Mouse (Mus musculus) mouse embryonic stem cell (cell line): ENCODE measurements at regions not wholly inside any gene's neighbourhood (a gene's known extent, or its start where the extent isn't known, plus 50 kb on each side); places are given as distances from the start of the nearest gene placed in this dataset.

Source experiments
- in situ Hi-C, 2 experiments: fragments of 300-500 bp; cut with MboI; formaldehyde crosslinking; loops; 1 replicate in 1 of 2; 3 replicates in 1 of 2; pipeline ENCODE4 v1.14.3; 2019 to 2020; ENCODE audit warnings: low sequenced_read_pairs in 2 of 2, low pct_unique_long_range_greater_than_20kb in 1 of 2, mixed read lengths in 1 of 2; ENCODE audit not compliant: unreplicated experiment in 1 of 2

- in situ Hi-C loops = no loop called here
Measured at GRCm38 (mm10) chr12:92302951-92303591, 454.1 kb upstream of the Sel1l start.

DNA sequence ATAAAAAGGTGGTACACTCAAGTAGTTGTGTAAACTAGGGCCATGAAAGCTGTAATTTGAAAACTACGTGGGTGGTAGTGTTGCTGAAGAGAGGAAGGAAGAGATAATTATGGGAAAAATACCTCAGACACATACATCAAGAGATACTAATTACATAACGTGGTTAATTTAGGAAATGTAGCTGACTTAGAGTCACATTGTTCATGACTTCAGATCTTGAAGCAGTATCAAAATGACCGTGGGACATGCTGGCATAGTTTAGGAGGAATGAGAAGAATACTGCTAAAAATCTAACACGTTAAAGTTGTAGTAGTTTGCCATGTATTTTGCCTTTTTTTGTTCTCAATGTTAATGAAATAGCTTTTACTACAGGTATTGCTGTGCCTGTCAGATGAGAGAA lies 445.9 kb upstream of the Sel1l start:
- in situ Hi-C loops = no loop called here

DNA sequence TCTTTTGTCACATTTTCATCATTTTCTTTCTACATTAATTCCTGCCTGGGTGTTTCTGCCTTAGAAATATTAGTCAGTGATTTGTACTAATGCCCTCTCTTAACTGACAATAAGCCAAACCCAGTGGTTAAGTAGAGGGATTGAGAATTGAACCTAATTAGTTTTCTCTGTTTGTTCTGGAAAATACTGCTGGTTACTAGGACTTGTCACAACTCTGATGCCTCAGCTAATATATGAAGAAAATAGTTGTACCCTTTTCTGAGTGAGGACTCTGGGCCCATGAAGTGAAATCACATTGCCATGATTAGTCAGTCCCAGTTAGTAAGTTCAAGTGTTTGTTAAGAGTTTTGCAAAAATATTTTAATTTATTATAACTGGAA lies 444.4 kb upstream of the Sel1l start:
- in situ Hi-C loops = no loop called here

DNA sequence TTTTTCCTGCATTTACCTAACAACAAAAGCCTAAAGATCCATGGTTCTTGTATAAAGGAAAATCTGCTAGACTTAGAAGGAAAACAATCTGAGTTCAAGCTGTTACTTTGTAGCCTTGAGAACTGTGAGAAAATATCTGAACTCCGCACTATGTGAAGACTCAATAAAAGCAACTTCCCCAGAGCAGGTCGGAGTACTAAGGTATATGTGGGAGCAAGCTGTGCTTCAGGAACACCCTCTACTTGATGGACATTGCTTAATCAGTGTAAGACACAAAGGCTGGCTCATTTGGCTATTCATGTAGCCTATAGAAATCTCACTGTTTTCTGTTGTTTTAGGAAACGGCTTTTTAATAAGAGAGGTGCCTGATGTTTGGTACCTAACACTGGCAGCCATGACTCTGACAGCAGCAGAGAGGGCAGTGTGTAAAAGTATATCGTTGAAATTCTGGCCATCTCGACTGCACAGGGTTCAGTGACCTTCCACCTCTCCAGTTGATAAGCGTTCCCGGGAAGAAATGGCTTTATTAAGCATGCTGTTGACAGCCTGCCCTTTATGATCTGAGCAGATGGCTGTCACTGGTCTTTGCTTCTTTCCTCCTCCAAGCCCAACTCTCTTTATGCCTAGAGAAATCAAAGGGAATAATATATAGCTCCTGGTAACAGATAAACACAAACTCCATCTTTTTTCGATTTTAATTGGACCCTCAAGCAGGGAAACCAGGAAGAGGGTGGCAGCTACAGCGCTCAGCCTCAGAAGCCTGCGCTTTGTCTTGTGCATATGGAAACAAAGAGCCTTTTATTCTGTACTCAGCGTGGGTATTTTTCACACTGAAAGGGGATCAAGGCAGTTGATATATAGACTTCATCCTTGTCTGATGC lies 443.7 kb upstream of the Sel1l start:
- in situ Hi-C loops = no loop called here

GRCm38 (mm10) chr12:92291490-92291889 lies 442.5 kb upstream of the Sel1l start:
- in situ Hi-C loops = no loop called here

- in situ Hi-C loops = no loop called here
Measured at GRCm38 (mm10) chr12:92285511-92285910, 436.6 kb upstream of the Sel1l start.

GRCm38 (mm10) chr12:92280470-92280869 lies 431.5 kb upstream of the Sel1l start:
- in situ Hi-C loops = no loop called here

DNA sequence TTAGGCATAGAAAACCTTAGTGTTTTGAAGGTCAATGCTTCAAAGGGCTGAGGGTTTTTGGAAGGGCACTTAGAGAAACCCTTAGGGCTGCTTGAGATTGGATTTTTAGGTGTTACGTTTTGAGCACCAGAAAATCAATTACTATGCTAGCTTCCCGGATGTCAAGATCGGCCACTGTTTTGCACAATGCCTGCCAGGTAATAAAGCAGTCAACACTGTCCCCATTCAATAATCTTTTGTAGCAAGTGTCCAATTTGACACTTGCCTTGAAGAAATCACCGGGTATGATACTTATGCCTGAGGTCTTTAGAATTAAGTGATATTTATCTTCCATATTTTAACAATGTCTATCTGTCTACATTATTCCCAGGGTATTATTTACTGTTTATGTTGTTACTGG lies 403.0 kb upstream of the Sel1l start:
- in situ Hi-C loops = no loop called here

DNA sequence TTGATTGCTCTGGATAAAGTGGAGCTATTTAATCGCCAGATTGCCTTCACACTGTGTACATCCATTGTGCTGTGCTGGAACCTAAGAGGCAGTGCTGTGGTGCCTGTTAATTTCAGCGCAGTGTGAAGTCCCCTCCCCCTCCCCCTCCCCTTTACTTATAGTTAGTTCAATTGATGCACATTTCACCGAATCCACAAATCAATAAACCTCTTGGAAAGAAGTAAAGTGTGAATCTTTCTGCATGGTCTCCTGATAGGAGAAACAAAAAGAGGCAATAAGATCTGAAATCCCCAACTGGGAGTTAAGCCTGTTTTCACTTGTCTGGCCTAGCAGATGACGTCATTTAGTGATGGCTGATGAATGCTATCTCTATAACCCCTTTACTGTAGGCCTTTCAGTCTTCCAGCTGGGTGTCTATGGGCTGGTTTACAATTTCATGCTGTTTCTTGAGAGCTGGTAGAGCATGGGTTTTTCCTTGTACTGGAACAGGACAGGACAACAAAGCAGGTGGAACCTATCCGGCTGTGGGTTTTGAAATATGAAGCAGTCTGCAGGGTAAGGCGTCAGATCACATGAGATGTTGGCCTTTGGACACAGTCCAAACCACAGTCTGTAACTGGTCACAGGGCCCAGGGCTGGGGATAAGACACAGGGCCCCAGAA lies 398.0 kb upstream of the Sel1l start:
- in situ Hi-C loops = no loop called here

- in situ Hi-C loops = no loop called here
Measured at GRCm38 (mm10) chr12:92239956-92240699, 391.2 kb upstream of the Sel1l start.

DNA sequence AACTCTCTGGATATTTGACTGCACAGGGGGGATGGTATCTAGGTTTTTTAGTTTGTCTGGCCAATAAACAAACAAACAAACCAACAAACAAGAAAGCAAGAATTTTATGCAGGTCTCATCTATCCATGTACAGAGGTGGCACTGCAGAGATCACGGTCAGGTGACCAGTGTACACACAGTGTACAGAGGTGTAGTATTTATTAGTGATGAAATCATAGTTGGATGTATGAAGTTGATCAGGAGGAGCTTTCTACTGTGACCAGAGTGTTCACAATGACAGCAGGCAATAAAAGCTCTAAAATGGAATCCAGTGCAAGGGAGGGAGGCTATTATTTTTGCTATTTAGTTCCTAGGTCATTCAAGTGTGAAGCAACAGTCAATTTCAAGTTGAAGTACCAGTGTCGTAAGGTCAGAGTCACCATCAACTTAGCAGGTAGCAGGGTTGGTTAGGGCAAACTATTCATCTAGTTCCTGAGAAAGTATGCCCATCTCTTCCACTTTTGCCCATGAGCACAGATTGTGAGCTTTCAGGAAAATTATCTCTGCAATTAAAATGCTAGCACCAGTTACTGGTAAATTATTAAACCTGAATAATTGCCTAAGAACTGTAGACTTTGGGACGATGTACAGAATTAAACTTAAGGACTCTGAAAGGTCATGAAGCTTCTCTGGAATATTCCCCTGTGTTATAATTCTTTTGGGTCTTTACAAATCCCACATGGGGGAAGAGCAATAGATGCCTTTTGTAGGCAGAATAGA lies 384.9 kb upstream of the Sel1l start:
- in situ Hi-C loops = no loop called here

GRCm38 (mm10) chr12:92228585-92228984 lies 379.6 kb upstream of the Sel1l start:
- in situ Hi-C loops = no loop called here

DNA sequence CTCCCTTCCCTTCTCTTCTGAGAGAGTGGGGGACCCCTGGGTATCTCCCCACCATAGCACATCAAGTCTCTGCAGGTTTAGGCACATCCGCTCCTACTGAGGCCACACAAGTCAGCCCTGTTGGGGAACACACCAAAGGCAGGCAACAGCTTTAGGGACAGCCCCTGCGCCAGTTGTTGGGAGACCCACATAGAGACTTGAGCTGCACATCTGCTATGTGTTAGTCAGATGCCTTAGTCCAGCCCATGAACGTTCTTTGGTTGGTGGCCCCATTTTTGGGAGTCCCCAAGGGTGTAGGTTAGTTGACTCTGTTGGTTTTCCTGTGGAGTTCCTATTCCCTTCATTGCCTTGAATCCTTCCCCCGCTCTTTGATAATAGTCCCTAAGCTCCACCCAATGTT lies 354.4 kb upstream of the Sel1l start:
- in situ Hi-C loops = no loop called here

- in situ Hi-C loops = no loop called here
Measured at GRCm38 (mm10) chr12:92200602-92201001, 351.6 kb upstream of the Sel1l start.

DNA sequence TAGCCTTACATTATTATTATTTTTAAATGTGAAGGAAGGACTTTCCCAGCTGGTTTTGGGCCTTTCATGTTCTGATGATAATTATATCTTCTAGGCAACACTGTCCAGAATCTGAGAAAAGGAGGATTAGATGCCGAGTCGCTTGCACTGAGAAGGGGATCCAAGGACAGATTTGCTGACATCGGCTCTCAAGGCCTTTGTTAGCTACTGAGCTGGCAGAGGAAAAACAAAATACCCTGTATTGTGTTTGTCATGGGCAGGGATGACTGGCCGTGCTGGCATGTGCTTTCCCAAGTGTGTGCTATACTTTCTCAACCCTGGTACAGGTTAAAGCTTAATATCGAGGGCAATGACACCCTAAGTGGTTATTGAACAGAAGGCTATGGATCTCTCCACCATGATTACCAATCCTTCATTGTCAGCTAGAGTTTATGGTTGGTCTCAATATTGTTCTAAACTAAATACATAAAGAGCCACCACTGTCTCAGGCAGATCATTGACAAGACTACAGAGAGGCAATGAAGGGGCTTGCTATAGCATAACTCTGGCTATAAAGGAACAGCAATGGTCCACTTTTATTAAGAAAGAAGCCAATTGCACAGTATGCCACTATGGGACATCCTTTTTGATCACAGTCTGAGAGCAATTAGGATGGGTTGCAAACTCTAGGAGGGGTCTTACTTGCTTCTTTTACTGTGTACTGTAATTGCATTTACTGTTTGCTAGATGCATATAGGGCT lies 350.0 kb upstream of the Sel1l start:
- in situ Hi-C loops = no loop called here

- in situ Hi-C loops = no loop called here
Measured at GRCm38 (mm10) chr12:92193934-92194685, 345.2 kb upstream of the Sel1l start.
